ENCODE assay signal across 8 mouse cellular contexts in genomic region chr11:75140431-75140830, GRCm38 (mm10). TPM values are rescaled to one million over a fixed set of nuclear protein-coding genes. Genes with fewer than 3 reads are reported as not detected.
A peak's percentile ranks its signal among the peaks of the same experiment; 100 is the strongest.
DNase-seq lines count a peak whose midpoint lies in the region; ATAC-seq and TF ChIP-seq lines count a peak whose summit lies in the region.

No protein-coding gene starts in this region.

- H3K4me1 ChIP-seq in liver, adult 2 months (ENCODE audit: control insufficient read depth, insufficient read depth, low read length) = peaks cover 21% of the 10 kb centered on the region
- H3K4me1 ChIP-seq in liver, embryonic 11.5 days (replicated peaks; ENCODE audit: control insufficient read depth, insufficient read depth, low read length) = peaks cover 50% of the 10 kb centered on the region
- peaks cover 29% of the 10 kb centered on the region for H3K4me1 ChIP-seq in embryonic fibroblast, embryonic 13.5 days (ENCODE audit: control insufficient read depth, insufficient read depth, low read length)
- peaks cover 60% of the 10 kb centered on the region for H3K4me1 ChIP-seq in intestine, embryonic 14.5 days (replicated peaks; ENCODE audit: control insufficient read depth, insufficient read depth, low read length)
- peaks cover 27% of the 10 kb centered on the region for H3K4me1 ChIP-seq in neural tube, embryonic 15.5 days
- no peaks in the 10 kb centered on the region for H3K4me1 ChIP-seq in forebrain, postnatal 0 days (ENCODE audit: insufficient read depth)

- no peak overlapping the region for H3K4me3 ChIP-seq in liver, adult 2 months (ENCODE audit: insufficient read depth, low read depth, low read length)
- no peak overlapping the region for H3K4me3 ChIP-seq in liver, embryonic 11.5 days (ENCODE audit: low read depth, low read length)
- H3K4me3 ChIP-seq in embryonic fibroblast, embryonic 13.5 days (ENCODE audit: insufficient read depth, low read length) = no peak overlapping the region
- no peak overlapping the region for H3K4me3 ChIP-seq in intestine, embryonic 14.5 days (ENCODE audit: low read depth, low read length)
- no peak overlapping the region for H3K4me3 ChIP-seq in neural tube, embryonic 15.5 days (replicated peaks)
- no peak overlapping the region for H3K4me3 ChIP-seq in forebrain, postnatal 0 days (ENCODE audit: low read depth, low read length)

- H3K27ac ChIP-seq in liver, adult 2 months (replicated peaks; ENCODE audit: insufficient read depth, low read depth, low read length) = peak overlapping the region; percentile 4; the same call in 1 of the 2 replicates
- H3K27ac ChIP-seq in liver, embryonic 11.5 days (ENCODE audit: low read depth, low read length) = no peak overlapping the region
- H3K27ac ChIP-seq in embryonic fibroblast, embryonic 13.5 days (ENCODE audit: insufficient read depth, low read length) = peak overlapping the region; percentile 86
- H3K27ac ChIP-seq in intestine, embryonic 14.5 days (ENCODE audit: low read depth) = peak overlapping the region; percentile 90
- H3K27ac ChIP-seq in neural tube, embryonic 15.5 days (replicated peaks) = peak overlapping the region; percentile 68; the same call in 1 of the 2 replicates
- H3K27ac ChIP-seq in forebrain, postnatal 0 days (ENCODE audit: low read depth, low read length) = no peak overlapping the region

- no peaks in the 10 kb centered on the region for H3K27me3 ChIP-seq in liver, adult 2 months (ENCODE audit: control insufficient read depth, insufficient read depth, low read length)
- H3K27me3 ChIP-seq in liver, embryonic 11.5 days (replicated peaks; ENCODE audit: control insufficient read depth, insufficient read depth, low read length) = no peaks in the 10 kb centered on the region
- H3K27me3 ChIP-seq in intestine, embryonic 14.5 days (replicated peaks; ENCODE audit: control insufficient read depth, insufficient read depth, low read length) = no peaks in the 10 kb centered on the region
- H3K27me3 ChIP-seq in neural tube, embryonic 15.5 days (replicated peaks) = no peaks in the 10 kb centered on the region
- H3K27me3 ChIP-seq in forebrain, postnatal 0 days (ENCODE audit: insufficient read depth, low read length) = no peaks in the 10 kb centered on the region

- no peaks in the 10 kb centered on the region for H3K9me3 ChIP-seq in liver, embryonic 11.5 days (ENCODE audit: control insufficient read depth, low read length)
- no peaks in the 10 kb centered on the region for H3K9me3 ChIP-seq in intestine, embryonic 14.5 days (ENCODE audit: control insufficient read depth, low read length)
- H3K9me3 ChIP-seq in neural tube, embryonic 15.5 days (replicated peaks) = no peaks in the 10 kb centered on the region
- H3K9me3 ChIP-seq in forebrain, postnatal 0 days (ENCODE audit: low read length) = no peaks in the 10 kb centered on the region

- TF ChIP-seq CTCF in liver, adult 2 months (IDR thresholded peaks at IDR 0.05; ENCODE audit: low read depth, low read length) = no peak
- no peak for TF ChIP-seq CTCF in embryonic fibroblast, embryonic 13.5 days (IDR thresholded peaks at IDR 0.05; ENCODE audit: borderline replicate concordance, insufficient read depth, low read length)
- TF ChIP-seq CTCF in forebrain, postnatal 0 days (IDR thresholded peaks at IDR 0.05; ENCODE audit: low read depth) = no peak

- TF ChIP-seq POLR2A in liver, adult 2 months (IDR thresholded peaks at IDR 0.05; ENCODE audit: extremely low read depth, insufficient read depth, low read length) = no peak
- no peak for TF ChIP-seq POLR2A in embryonic fibroblast, embryonic 13.5 days (IDR thresholded peaks at IDR 0.05; ENCODE audit: low read depth, low read length)

- H3K9ac ChIP-seq in liver, adult 2 months (ENCODE audit: low read depth, low read length) = no peak overlapping the region
- no peak overlapping the region for H3K9ac ChIP-seq in liver, embryonic 11.5 days (ENCODE audit: low read depth, low read length)
- H3K9ac ChIP-seq in intestine, embryonic 14.5 days (ENCODE audit: low read length) = no peak overlapping the region
- H3K9ac ChIP-seq in neural tube, embryonic 15.5 days (replicated peaks) = no peak overlapping the region
- no peak overlapping the region for H3K9ac ChIP-seq in forebrain, postnatal 0 days

- no peak for ATAC-seq in liver, embryonic 11.5 days (replicated peaks; ENCODE audit: low FRiP score)
- ATAC-seq in intestine, embryonic 14.5 days (replicated peaks; ENCODE audit: low FRiP score, low TSS enrichment, low read depth) = no peak
- ATAC-seq in neural tube, embryonic 15.5 days (ENCODE audit: low FRiP score) = no peak
- ATAC-seq in forebrain, postnatal 0 days = no peak

- H3K79me2 ChIP-seq in liver, adult 2 months (ENCODE audit: control insufficient read depth, insufficient read depth, low read length) = no peaks in the 10 kb centered on the region

- DNase-seq in liver, adult 2 months (ENCODE audit: extremely low read depth, low read depth, low spot score) = no peak
- no peak for DNase-seq in liver, embryonic 11.5 days (ENCODE audit: low spot score)
- DNase-seq in intestine, embryonic 14.5 days (ENCODE audit: low spot score) = no peak
- no peak for DNase-seq in urinary bladder, postnatal 10 days (ENCODE audit: low spot score)
- no peak for DNase-seq in layer of hippocampus, postnatal 10 days (ENCODE audit: low spot score in 2 of 2)
- DNase-seq in forebrain, postnatal 0 days = no peak

- WGBS in liver, adult 2 months = 80% methylated on average over 5 of the region's 5 CpGs
- 65% methylated on average over 5 of the region's 5 CpGs for WGBS in liver, embryonic 11.5 days
- 48% methylated on average over 5 of the region's 5 CpGs for WGBS in intestine, embryonic 14.5 days
- 81% methylated on average over 5 of the region's 5 CpGs for WGBS in neural tube, embryonic 15.5 days
- 89% methylated on average over 5 of the region's 5 CpGs for WGBS in forebrain, postnatal 0 days

- H3K36me3 ChIP-seq in liver, adult 2 months (ENCODE audit: control insufficient read depth, insufficient read depth, low read length) = peaks cover 13% of the 10 kb centered on the region
- H3K36me3 ChIP-seq in liver, embryonic 11.5 days (ENCODE audit: control insufficient read depth, insufficient read depth, low read length) = peaks cover 4% of the 10 kb centered on the region; the same call in 1 of the 2 replicates
- H3K36me3 ChIP-seq in intestine, embryonic 14.5 days (ENCODE audit: control insufficient read depth, insufficient read depth, low read length) = peaks cover 20% of the 10 kb centered on the region
- peaks cover 23% of the 10 kb centered on the region for H3K36me3 ChIP-seq in neural tube, embryonic 15.5 days
- H3K36me3 ChIP-seq in forebrain, postnatal 0 days (ENCODE audit: insufficient read depth) = peaks cover 27% of the 10 kb centered on the region

- H3K4me2 ChIP-seq in liver, embryonic 11.5 days = no peak overlapping the region
- no peak overlapping the region for H3K4me2 ChIP-seq in intestine, embryonic 14.5 days (ENCODE audit: low read length)
- H3K4me2 ChIP-seq in neural tube, embryonic 15.5 days = no peak overlapping the region
- no peak overlapping the region for H3K4me2 ChIP-seq in forebrain, postnatal 0 days (ENCODE audit: low read depth)

RNA-seq across cellular contexts. Expression of gene Hic1, which starts 28.9 kb away (rescaled TPM):
- 1.1 and 1.8 TPM in 2 replicates for total RNA-seq in liver, adult 2 months (2014; rRNA removed)
- polyA plus RNA-seq in liver, adult 2 months (2012; rRNA removed) = 3.8 and 4.3 TPM in 2 replicates
- polyA plus RNA-seq in liver, embryonic 11.5 days (2014; fragmentation: Nextera tagmentation; extraction: Ambion mirVana) = 2.7 and 3.2 TPM in 2 replicates
- 20.7 and 29.3 TPM in 2 replicates for polyA plus RNA-seq in embryonic fibroblast, embryonic 13.5 days (2011; ENCODE audit: insufficient read length, low read depth, missing spikeins)
- 13.0 and 14.5 TPM in 2 replicates for polyA plus RNA-seq in intestine, embryonic 14.5 days (2014; fragmentation: Nextera tagmentation; extraction: Ambion mirVana)
- polyA plus RNA-seq in neural tube, embryonic 15.5 days (2015; fragmentation: Nextera tagmentation; extraction: Ambion mirVana) = 5.3 and 10.7 TPM in 2 replicates
- 1 to 10 TPM; 3.3 to 6.1 TPM for total RNA-seq in layer of hippocampus, postnatal 10 days (2021)
- total RNA-seq in forebrain, postnatal 0 days (2014; rRNA removed) = 4.2 and 4.5 TPM in 2 replicates
- 1.7 TPM in 2 replicates for polyA plus RNA-seq in forebrain, postnatal 0 days (2015; fragmentation: Nextera tagmentation; extraction: Ambion mirVana)

RNA-seq across cellular contexts. Expression of gene Ovca2, which starts 38.2 kb away (rescaled TPM):
- 6.7 and 6.9 TPM in 2 replicates for total RNA-seq in liver, adult 2 months (2014; rRNA removed)
- polyA plus RNA-seq in liver, adult 2 months (2012; rRNA removed) = 5.7 and 8.0 TPM in 2 replicates
- 24.9 and 32.1 TPM in 2 replicates for polyA plus RNA-seq in liver, embryonic 11.5 days (2014; fragmentation: Nextera tagmentation; extraction: Ambion mirVana)
- polyA plus RNA-seq in embryonic fibroblast, embryonic 13.5 days (2011; ENCODE audit: insufficient read length, low read depth, missing spikeins) = 20.4 and 28.9 TPM in 2 replicates
- polyA plus RNA-seq in intestine, embryonic 14.5 days (2014; fragmentation: Nextera tagmentation; extraction: Ambion mirVana) = 29.9 and 32.2 TPM in 2 replicates
- polyA plus RNA-seq in neural tube, embryonic 15.5 days (2015; fragmentation: Nextera tagmentation; extraction: Ambion mirVana) = 12.6 and 15.4 TPM in 2 replicates
- total RNA-seq in layer of hippocampus, postnatal 10 days (2021) = 10 to 100 TPM; 10.1 to 11.1 TPM
- total RNA-seq in forebrain, postnatal 0 days (2014; rRNA removed) = 15.5 and 19.6 TPM in 2 replicates
- polyA plus RNA-seq in forebrain, postnatal 0 days (2015; fragmentation: Nextera tagmentation; extraction: Ambion mirVana) = 11.5 and 16.3 TPM in 2 replicates

RNA-seq across cellular contexts. Expression of gene Dph1, which starts 50.6 kb away (rescaled TPM):
- total RNA-seq in liver, adult 2 months (2014; rRNA removed) = 11.3 and 14.2 TPM in 2 replicates
- polyA plus RNA-seq in liver, adult 2 months (2012; rRNA removed) = 49.1 and 53.5 TPM in 2 replicates
- polyA plus RNA-seq in liver, embryonic 11.5 days (2014; fragmentation: Nextera tagmentation; extraction: Ambion mirVana) = 30.3 and 34.0 TPM in 2 replicates
- polyA plus RNA-seq in embryonic fibroblast, embryonic 13.5 days (2011; ENCODE audit: insufficient read length, low read depth, missing spikeins) = 15.7 and 18.7 TPM in 2 replicates
- 27.9 and 31.5 TPM in 2 replicates for polyA plus RNA-seq in intestine, embryonic 14.5 days (2014; fragmentation: Nextera tagmentation; extraction: Ambion mirVana)
- polyA plus RNA-seq in neural tube, embryonic 15.5 days (2015; fragmentation: Nextera tagmentation; extraction: Ambion mirVana) = 13.8 and 16.2 TPM in 2 replicates
- 10 to 100 TPM; 20.8 to 21.1 TPM for total RNA-seq in layer of hippocampus, postnatal 10 days (2021)
- 19.5 and 21.0 TPM in 2 replicates for total RNA-seq in forebrain, postnatal 0 days (2014; rRNA removed)
- 12.7 and 13.8 TPM in 2 replicates for polyA plus RNA-seq in forebrain, postnatal 0 days (2015; fragmentation: Nextera tagmentation; extraction: Ambion mirVana)

RNA-seq across cellular contexts. Expression of gene Rtn4rl1, which starts 53.2 kb away (rescaled TPM):
- 1.3 and 2.4 TPM in 2 replicates for total RNA-seq in liver, adult 2 months (2014; rRNA removed)
- polyA plus RNA-seq in liver, adult 2 months (2012; rRNA removed) = 9.5 and 10.0 TPM in 2 replicates
- polyA plus RNA-seq in liver, embryonic 11.5 days (2014; fragmentation: Nextera tagmentation; extraction: Ambion mirVana) = 1.7 and 2.9 TPM in 2 replicates
- polyA plus RNA-seq in embryonic fibroblast, embryonic 13.5 days (2011; ENCODE audit: insufficient read length, low read depth, missing spikeins) = 2.1 and 2.7 TPM in 2 replicates
- polyA plus RNA-seq in intestine, embryonic 14.5 days (2014; fragmentation: Nextera tagmentation; extraction: Ambion mirVana) = 1.6 and 2.0 TPM in 2 replicates
- 12.6 and 13.7 TPM in 2 replicates for polyA plus RNA-seq in neural tube, embryonic 15.5 days (2015; fragmentation: Nextera tagmentation; extraction: Ambion mirVana)
- total RNA-seq in layer of hippocampus, postnatal 10 days (2021) = 10 to 100 TPM; 54.5 to 58.5 TPM
- 10.6 and 11.0 TPM in 2 replicates for total RNA-seq in forebrain, postnatal 0 days (2014; rRNA removed)
- 11.9 and 15.6 TPM in 2 replicates for polyA plus RNA-seq in forebrain, postnatal 0 days (2015; fragmentation: Nextera tagmentation; extraction: Ambion mirVana)

Comparison
In these comparisons a context has a peak if more than half of its experiments do, and no peak if none do; other contexts are left out.
1. H3K27ac ChIP-seq: peak in liver, adult 2 months (single experiment), embryonic fibroblast, embryonic 13.5 days (single experiment), intestine, embryonic 14.5 days (single experiment) and neural tube, embryonic 15.5 days (single experiment); none in liver, embryonic 11.5 days (single experiment) and forebrain, postnatal 0 days (single experiment).